Comparison of ENCODE assay signal across 11 mouse cellular contexts in genomic region chr12:104912281-104912933, GRCm38 (mm10). TPM values are rescaled to one million over a fixed set of nuclear protein-coding genes. Genes with fewer than 3 reads are reported as not detected.
DNase-seq lines count a peak whose midpoint lies in the region; ATAC-seq and TF ChIP-seq lines count a peak whose summit lies in the region.
"Had no signal": no experiment of that assay in that cellular context is flagged by ENCODE, and none has a peak within 500 bp of the region (broad histone marks: within the 10 kb centered on the region; RNA-seq: fewer than 3 reads in every experiment).

No protein-coding gene starts in this region.

- ATAC-seq in megakaryocyte progenitor cell, adult 5-6 weeks (replicated peaks; ENCODE audit: poor library complexity) = no peak
- ATAC-seq: CD4-positive, CD25-positive, alpha-beta regulatory T cell, adult 4 months had no signal

- peak overlapping the region; percentile 48; the same call in 1 of the 2 replicates for H3K27ac ChIP-seq in gastrocnemius, adult 2 months
- H3K27ac ChIP-seq: neural tube, embryonic 15.5 days had no signal

- no peak for TF ChIP-seq CTCF in gastrocnemius, adult 2 months (IDR thresholded peaks at IDR 0.05)

- peak; percentile 39 for DNase-seq in gastrocnemius, adult 2 months
- DNase-seq in gastrocnemius, postnatal 4 days (ENCODE audit: low spot score in 2 of 2) = no peak
- DNase-seq in right cerebral cortex, postnatal 10 days (ENCODE audit: low spot score in 2 of 2) = peak; percentile 73 to 80
- no peak for DNase-seq in right cerebral cortex, postnatal 4 days
- peak; percentile 68 to 75 for DNase-seq in layer of hippocampus, postnatal 36 days
- DNase-seq in thymus, postnatal 4 days = no peak
- DNase-seq in adrenal gland, postnatal 25 days = no peak
- DNase-seq: lung, postnatal 4 days had no signal

- intact Hi-C loops in gastrocnemius, adult 2 months (cut with DNase I) = no loop called here

- no peak overlapping the region for H3K4me3 ChIP-seq in gastrocnemius, adult 2 months
- H3K4me3 ChIP-seq: neural tube, embryonic 15.5 days had no signal

RNA-seq across cellular contexts. Expression of gene Clmn, which starts 47.5 kb away (rescaled TPM):
- total RNA-seq in gastrocnemius, adult 2 months (2021) = 1 to 10 TPM; 2.6 to 3.2 TPM
- 1 to 10 TPM; 6.2 TPM for total RNA-seq in gastrocnemius, postnatal 4 days (2021)
- total RNA-seq in layer of hippocampus, postnatal 36 days (2021) = 100 to 1,000 TPM in 1 of 2 experiments, 10 to 100 TPM in 1; 91.9 to 104 TPM
- 0.10 TPM in 1 of 2 replicates, not detected in the other for total RNA-seq in megakaryocyte progenitor cell, adult 5-6 weeks (2015)
- total RNA-seq in megakaryocyte progenitor cell, adult 5-6 weeks (2017) = not detected in 2 replicates
- 8.5 and 12.4 TPM in 2 replicates for total RNA-seq in adrenal gland, postnatal 25 days (2021)

Comparison
In these comparisons a context has a peak if more than half of its experiments do, and no peak if none do; other contexts are left out.
1. DNase-seq: peak in gastrocnemius, adult 2 months (single experiment), right cerebral cortex, postnatal 10 days (2 of 2) and layer of hippocampus, postnatal 36 days (2 of 2); none in gastrocnemius, postnatal 4 days (0 of 2), right cerebral cortex, postnatal 4 days (single experiment), thymus, postnatal 4 days (single experiment) and adrenal gland, postnatal 25 days (single experiment).